Mouse (Mus musculus): Measurements from ENCODE around the gene Mcm6. TPM values are rescaled to one million over a fixed set of nuclear protein-coding genes. Genes with fewer than 3 reads are reported as not detected.
A peak's percentile ranks its signal among the peaks of the same experiment; 100 is the strongest.

The Mcm6 gene
- polyA plus RNA-seq, 1 experiment = 73.2 TPM

DNA sequence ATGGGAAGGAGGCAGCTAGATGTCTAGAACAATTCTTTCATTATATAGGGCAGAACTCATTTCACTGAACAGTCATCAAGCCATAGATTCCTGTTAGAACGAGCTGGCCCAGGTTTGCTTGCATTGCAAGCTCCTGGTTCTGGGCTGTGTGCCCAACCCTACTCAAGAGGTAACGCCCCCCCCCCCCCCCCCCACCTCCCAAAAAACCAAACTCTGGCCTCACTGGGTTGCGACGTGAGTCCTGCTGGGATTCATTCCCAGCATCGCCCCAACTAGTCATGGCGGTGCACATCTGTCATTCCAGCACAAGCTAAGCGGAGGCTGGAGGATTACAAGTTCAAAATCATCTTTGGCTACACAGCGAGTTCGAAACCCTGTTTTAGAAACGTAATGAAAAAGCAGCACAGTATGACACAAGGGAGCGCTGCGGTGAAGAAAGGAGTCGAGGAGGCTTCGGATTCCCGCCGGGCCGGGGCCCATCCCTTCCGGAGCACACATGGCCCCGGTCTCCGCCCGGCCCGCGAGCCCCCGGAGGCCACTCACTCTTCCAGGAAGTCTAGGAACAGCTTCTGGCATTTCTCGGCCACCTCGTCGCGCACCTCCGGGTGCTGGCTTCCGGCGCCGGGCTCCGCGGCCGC, 429 bp downstream of the Mcm6 start:
- TF ChIP-seq GATA1 (IDR thresholded peaks at IDR 0.05; ENCODE audit: low read length) = no peak

- no peak for TF ChIP-seq GATA1 (IDR thresholded peaks at IDR 0.05; ENCODE audit: low read length)
Observed at GRCm38 (mm10) chr1:128358276-128358675, 1.2 kb downstream of the Mcm6 start.

- no peak for TF ChIP-seq GATA1 (IDR thresholded peaks at IDR 0.05; ENCODE audit: low read length)
Observed at GRCm38 (mm10) chr1:128357452-128357851, 2.0 kb downstream of the Mcm6 start.

- TF ChIP-seq GATA1 (IDR thresholded peaks at IDR 0.05; ENCODE audit: low read length) = peak; percentile 51
Observed at GRCm38 (mm10) chr1:128353092-128353491, 6.4 kb downstream of the Mcm6 start.

GRCm38 (mm10) chr1:128344232-128344631, 15.2 kb downstream of the Mcm6 start:
- TF ChIP-seq GATA1 (IDR thresholded peaks at IDR 0.05; ENCODE audit: low read length) = no peak

DNA sequence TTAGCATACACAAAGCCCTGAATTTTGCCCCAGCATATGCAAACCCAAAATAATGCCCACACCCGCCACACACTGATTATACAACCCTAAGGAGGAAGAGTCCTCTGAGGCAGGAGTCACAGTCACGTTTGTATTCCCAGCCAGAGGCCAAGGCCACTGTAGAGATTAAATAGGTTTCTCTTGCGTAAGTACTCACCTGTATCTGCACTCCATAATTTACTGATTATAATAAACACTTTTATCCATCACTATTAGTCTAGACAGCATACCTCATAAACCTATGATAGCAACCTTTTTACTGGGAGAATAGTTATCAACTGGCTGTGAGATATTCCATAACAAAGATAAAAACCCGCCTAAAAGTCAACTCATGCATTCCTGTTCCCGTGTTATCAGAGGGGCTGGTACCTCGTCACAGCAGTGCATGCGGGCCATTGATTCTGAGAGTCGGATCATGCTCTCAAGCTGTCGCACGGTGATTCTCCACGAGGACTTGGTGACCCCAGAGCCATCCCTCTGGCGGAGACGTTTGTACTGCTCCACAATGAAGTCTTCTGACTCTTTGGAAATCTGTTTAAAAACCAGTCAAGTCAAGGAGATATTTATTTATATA, 21.6 kb downstream of the Mcm6 start:
- TF ChIP-seq GATA1 (IDR thresholded peaks at IDR 0.05; ENCODE audit: low read length) = no peak

- TF ChIP-seq GATA1 (IDR thresholded peaks at IDR 0.05; ENCODE audit: low read length) = no peak
Observed at GRCm38 (mm10) chr1:128330313-128330712, 29.2 kb downstream of the Mcm6 start.

- TF ChIP-seq GATA1 (IDR thresholded peaks at IDR 0.05; ENCODE audit: low read length) = no peak
Observed at GRCm38 (mm10) chr1:128328218-128328617, 31.2 kb downstream of the Mcm6 start, which contains the start of gene Lct. Lct (minus strand) TSS chr1:128328318.

DNA sequence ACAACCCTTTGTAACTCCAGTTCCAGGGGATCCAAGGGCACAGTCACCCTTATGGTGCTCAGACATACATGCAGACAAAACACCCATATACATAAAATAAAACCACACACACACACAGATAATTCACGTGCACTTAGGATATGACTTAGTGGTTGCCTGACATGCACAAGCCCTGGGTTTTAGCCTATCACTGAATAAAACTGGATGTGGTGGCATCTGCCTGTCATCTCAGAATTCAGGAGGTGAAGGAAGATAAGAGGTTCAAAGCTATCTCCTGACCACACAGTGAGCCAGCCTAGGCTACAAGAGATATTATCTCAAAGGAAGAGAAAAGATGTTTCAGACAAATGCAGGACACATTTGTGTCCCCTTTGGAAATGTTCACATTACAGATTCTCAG, 32.3 kb downstream of the Mcm6 start:
- TF ChIP-seq GATA1 (IDR thresholded peaks at IDR 0.05; ENCODE audit: low read length) = no peak

DNA sequence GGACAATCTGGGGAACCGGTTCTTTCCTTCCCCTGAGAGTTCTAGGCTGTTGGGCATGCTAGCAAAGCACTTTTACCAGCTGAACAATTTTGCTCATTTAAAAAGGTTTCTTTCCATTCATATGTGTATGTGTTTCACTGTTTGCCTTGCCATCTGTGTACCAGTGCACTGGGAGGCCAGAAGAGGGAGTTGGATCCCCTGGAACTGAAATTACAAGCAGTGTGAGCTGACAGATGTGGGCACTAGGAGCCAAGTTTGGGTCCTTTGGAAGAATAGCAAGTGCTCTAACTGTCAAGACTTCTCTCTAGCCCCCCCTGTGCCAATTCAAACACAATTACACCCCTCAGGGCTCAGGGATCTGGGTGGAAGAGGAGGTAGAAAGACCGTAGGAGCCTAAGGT, 34.7 kb downstream of the Mcm6 start:
- no peak for TF ChIP-seq GATA1 (IDR thresholded peaks at IDR 0.05; ENCODE audit: low read length)

GRCm38 (mm10) chr1:128323026-128323643, 36.3 kb downstream of the Mcm6 start:
- no peak for TF ChIP-seq GATA1 (IDR thresholded peaks at IDR 0.05; ENCODE audit: low read length)

DNA sequence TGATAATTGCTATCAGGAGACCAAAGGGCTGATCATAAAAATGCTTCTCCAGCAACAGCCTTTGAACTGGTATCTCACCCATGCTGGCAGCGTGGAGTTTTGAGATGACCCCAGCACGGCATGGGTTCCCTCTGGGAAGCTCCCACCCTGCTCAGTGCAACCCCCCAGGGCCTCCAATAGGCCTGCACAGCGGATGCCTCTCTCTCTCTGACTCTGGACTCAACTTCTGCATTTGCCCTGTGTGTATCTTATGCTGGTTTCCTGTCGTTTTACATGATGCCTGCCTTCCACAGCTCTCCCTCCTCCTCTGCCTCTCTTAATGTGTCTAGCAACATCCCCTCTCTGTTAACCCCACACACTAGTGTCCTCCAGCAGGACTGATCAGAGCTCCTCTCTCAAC, 44.8 kb downstream of the Mcm6 start:
- TF ChIP-seq GATA1 (IDR thresholded peaks at IDR 0.05; ENCODE audit: low read length) = no peak

- no peak for TF ChIP-seq GATA1 (IDR thresholded peaks at IDR 0.05; ENCODE audit: low read length)
Observed at GRCm38 (mm10) chr1:128309043-128309442, 50.4 kb downstream of the Mcm6 start.

GRCm38 (mm10) chr1:128303900-128304299, 55.6 kb downstream of the Mcm6 start:
- TF ChIP-seq GATA1 (IDR thresholded peaks at IDR 0.05; ENCODE audit: low read length) = no peak

GRCm38 (mm10) chr1:128295717-128296528, 63.5 kb downstream of the Mcm6 start:
- no peak for TF ChIP-seq GATA1 (IDR thresholded peaks at IDR 0.05; ENCODE audit: low read length)

GRCm38 (mm10) chr1:128295296-128295695, 64.2 kb downstream of the Mcm6 start:
- TF ChIP-seq GATA1 (IDR thresholded peaks at IDR 0.05; ENCODE audit: low read length) = no peak
